Mouse (Mus musculus): ENCODE results near the gene Fbxl12. TPM values are rescaled to one million over a fixed set of nuclear protein-coding genes. Genes with fewer than 3 reads are reported as not detected.
A peak's percentile ranks its signal among the peaks of the same experiment; 100 is the strongest.

Gene Fbxl12
- total and polyA plus RNA-seq, 3 experiments = 7.9 to 25.6 (median 22.0) TPM

DNA sequence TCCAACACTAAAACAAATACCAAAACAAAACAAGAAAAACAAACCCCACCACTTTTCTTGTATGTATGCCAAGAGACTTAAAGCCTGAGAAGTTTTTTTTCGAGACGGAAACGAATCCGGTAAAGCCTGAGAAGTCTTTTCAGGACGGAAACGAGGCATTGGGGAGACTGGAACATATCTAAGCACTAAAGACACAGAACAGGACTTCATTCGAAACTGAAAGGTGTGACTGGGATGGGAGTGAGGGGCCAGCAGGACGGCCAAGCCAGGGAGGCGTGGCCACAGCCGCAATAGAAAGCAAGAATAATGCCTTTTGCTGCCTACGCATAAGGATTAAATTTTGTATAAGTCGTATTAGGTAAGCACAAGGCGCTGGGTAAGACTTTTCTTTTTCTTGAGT is 786 bp downstream of the Fbxl12 start:
- ATAC-seq (ENCODE audit: extremely low read depth, insufficient number of reproducible peaks, low FRiP score, poor library complexity, severe bottlenecking) = no peak
- no peaks in the 10 kb centered on the region for H3K9me3 ChIP-seq (replicated peaks)
- no peaks in the 10 kb centered on the region for H3K27me3 ChIP-seq (ENCODE audit: insufficient read depth, low read length)
- peak overlapping the region; percentile 92 for H3K4me3 ChIP-seq (ENCODE audit: low read depth, low read length)
- DNase-seq (ENCODE audit: low spot score) = no peak
- peaks cover 60% of the 10 kb centered on the region for H3K4me1 ChIP-seq (ENCODE audit: insufficient read depth, low read depth, low read length)
- H3K36me3 ChIP-seq (replicated peaks) = peaks cover 58% of the 10 kb centered on the region
- TF ChIP-seq CTCF (IDR thresholded peaks at IDR 0.05; ENCODE audit: low read depth, low read length) (no peak), GATA2 (IDR thresholded peaks at IDR 0.05; ENCODE audit: borderline replicate concordance, low read depth, low read length) (no peak), POLR2AphosphoS5 (IDR thresholded peaks at IDR 0.05; ENCODE audit: insufficient replicate concordance, low read depth, low read length) (no peak), TAL1 (conservative IDR thresholded peaks at IDR 0.05; ENCODE audit: low read depth, low read length) (no peak), GATA1 (IDR thresholded peaks at IDR 0.05; ENCODE audit: borderline replicate concordance, low read length) (no peak)

GRCm38 (mm10) chr9:20642896-20643466 is 1.6 kb downstream of the Fbxl12 start:
- H3K4me1 ChIP-seq (ENCODE audit: insufficient read depth, low read depth, low read length) = peaks cover 64% of the 10 kb centered on the region

GRCm38 (mm10) chr9:20642101-20642895 is 2.3 kb downstream of the Fbxl12 start, which contains the start of gene Ubl5:
Gene Ubl5, plus strand, starts transcription at chr9:20642878.
- peak; percentile 80 for DNase-seq (ENCODE audit: low spot score)
- no peaks in the 10 kb centered on the region for H3K27me3 ChIP-seq (ENCODE audit: insufficient read depth, low read length)
- ATAC-seq (ENCODE audit: extremely low read depth, insufficient number of reproducible peaks, low FRiP score, poor library complexity, severe bottlenecking) = peak; percentile 60
- no peaks in the 10 kb centered on the region for H3K9me3 ChIP-seq (replicated peaks)
- peaks cover 57% of the 10 kb centered on the region for H3K36me3 ChIP-seq (replicated peaks)
- H3K4me1 ChIP-seq (ENCODE audit: insufficient read depth, low read depth, low read length) = peaks cover 64% of the 10 kb centered on the region
- TF ChIP-seq CTCF (IDR thresholded peaks at IDR 0.05; ENCODE audit: low read depth, low read length) (no peak), TAL1 (conservative IDR thresholded peaks at IDR 0.05; ENCODE audit: low read depth, low read length) (no peak), POLR2AphosphoS5 (IDR thresholded peaks at IDR 0.05; ENCODE audit: insufficient replicate concordance, low read depth, low read length) (no peak), GATA1 (IDR thresholded peaks at IDR 0.05; ENCODE audit: borderline replicate concordance, low read length) (no peak), GATA2 (IDR thresholded peaks at IDR 0.05; ENCODE audit: borderline replicate concordance, low read depth, low read length) (no peak)
- peak within 1 kb of the TSS; percentile 92 for H3K4me3 ChIP-seq (ENCODE audit: low read depth, low read length)

More at GRCm38 (mm10) chr9:20642896-20643466, 1.6 kb downstream of the Fbxl12 start:
- Histone ChIP-seq H3K36me3 (replicated peaks) (peaks cover 58% of the 10 kb centered on the region), H3K9me3 (replicated peaks) (no peaks in the 10 kb centered on the region), H3K4me3 (ENCODE audit: low read depth, low read length) (peak overlapping the region; percentile 92), H3K27me3 (ENCODE audit: insufficient read depth, low read length) (no peaks in the 10 kb centered on the region)
- DNase-seq (ENCODE audit: low spot score) (peak; percentile 91), ATAC-seq (ENCODE audit: extremely low read depth, insufficient number of reproducible peaks, low FRiP score, poor library complexity, severe bottlenecking) (peak; percentile 82)
- no peak for TF ChIP-seq CTCF (IDR thresholded peaks at IDR 0.05; ENCODE audit: low read depth, low read length)
- TF ChIP-seq TAL1 (conservative IDR thresholded peaks at IDR 0.05; ENCODE audit: low read depth, low read length) = no peak

GRCm38 (mm10) chr9:20641501-20641900 is 3.1 kb downstream of the Fbxl12 start:
- H3K36me3 ChIP-seq (replicated peaks) = peaks cover 57% of the 10 kb centered on the region
- ATAC-seq (ENCODE audit: extremely low read depth, insufficient number of reproducible peaks, low FRiP score, poor library complexity, severe bottlenecking) = no peak
- peak overlapping the region; percentile 92 for H3K4me3 ChIP-seq (ENCODE audit: low read depth, low read length)
- DNase-seq (ENCODE audit: low spot score) = no peak
- H3K4me1 ChIP-seq (ENCODE audit: insufficient read depth, low read depth, low read length) = peaks cover 61% of the 10 kb centered on the region
- H3K27me3 ChIP-seq (ENCODE audit: insufficient read depth, low read length) = no peaks in the 10 kb centered on the region
- TF ChIP-seq CTCF (IDR thresholded peaks at IDR 0.05; ENCODE audit: low read depth, low read length) (no peak), POLR2AphosphoS5 (IDR thresholded peaks at IDR 0.05; ENCODE audit: insufficient replicate concordance, low read depth, low read length) (no peak), GATA1 (IDR thresholded peaks at IDR 0.05; ENCODE audit: borderline replicate concordance, low read length) (no peak), TAL1 (conservative IDR thresholded peaks at IDR 0.05; ENCODE audit: low read depth, low read length) (no peak), GATA2 (IDR thresholded peaks at IDR 0.05; ENCODE audit: borderline replicate concordance, low read depth, low read length) (no peak)
- no peaks in the 10 kb centered on the region for H3K9me3 ChIP-seq (replicated peaks)

DNA sequence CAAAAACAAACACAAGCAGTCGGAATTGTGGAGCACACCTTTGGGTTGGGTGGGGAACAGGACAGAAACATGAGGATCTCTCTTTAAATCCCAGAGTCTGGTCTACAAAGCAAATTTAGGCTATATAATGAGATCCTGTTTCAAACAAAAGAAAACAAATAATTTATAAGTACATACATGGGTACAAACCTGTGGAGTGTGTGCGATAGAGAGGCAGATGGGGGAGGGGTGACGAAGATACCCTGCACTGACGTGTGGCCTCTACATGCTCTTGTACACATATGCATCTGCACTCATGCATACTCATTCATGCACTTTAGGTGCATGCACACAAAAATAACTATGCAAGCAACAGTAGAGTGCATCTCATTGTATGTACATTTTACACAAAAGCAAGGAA is 5.1 kb downstream of the Fbxl12 start:
- Histone ChIP-seq H3K4me1 (ENCODE audit: insufficient read depth, low read depth, low read length) (peaks cover 52% of the 10 kb centered on the region), H3K36me3 (replicated peaks) (peaks cover 67% of the 10 kb centered on the region), H3K9me3 (replicated peaks) (no peaks in the 10 kb centered on the region), H3K4me3 (ENCODE audit: low read depth, low read length) (no peak overlapping the region), H3K27me3 (ENCODE audit: insufficient read depth, low read length) (no peaks in the 10 kb centered on the region)
- ATAC-seq (ENCODE audit: extremely low read depth, insufficient number of reproducible peaks, low FRiP score, poor library complexity, severe bottlenecking) (no peak), DNase-seq (ENCODE audit: low spot score) (no peak)
- TF ChIP-seq CTCF (IDR thresholded peaks at IDR 0.05; ENCODE audit: low read depth, low read length) (no peak), TAL1 (conservative IDR thresholded peaks at IDR 0.05; ENCODE audit: low read depth, low read length) (no peak), POLR2AphosphoS5 (IDR thresholded peaks at IDR 0.05; ENCODE audit: insufficient replicate concordance, low read depth, low read length) (no peak), GATA2 (IDR thresholded peaks at IDR 0.05; ENCODE audit: borderline replicate concordance, low read depth, low read length) (no peak), GATA1 (IDR thresholded peaks at IDR 0.05; ENCODE audit: borderline replicate concordance, low read length) (no peak)

DNA sequence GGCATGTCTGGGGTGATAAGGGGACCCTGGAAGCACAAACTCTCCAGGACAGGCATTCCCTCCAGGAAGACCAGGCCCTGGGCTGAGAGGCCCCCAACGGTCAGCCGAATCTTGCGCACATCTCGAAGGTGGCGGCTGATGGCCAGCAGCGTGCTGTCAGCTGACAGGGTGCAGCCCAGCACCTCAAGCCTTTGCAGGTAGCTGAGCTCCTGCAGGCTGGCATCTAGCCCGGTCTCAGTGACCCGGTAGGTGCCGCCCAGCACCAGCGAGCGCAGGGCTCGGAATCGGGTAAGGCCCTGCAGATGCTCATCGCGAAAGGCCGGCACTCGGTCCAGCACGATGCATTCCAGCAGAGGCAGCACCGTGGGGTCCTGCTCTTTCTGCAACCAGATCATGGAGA is 6.0 kb downstream of the Fbxl12 start:
- DNase-seq (ENCODE audit: low spot score) = no peak
- no peak for TF ChIP-seq GATA1 (IDR thresholded peaks at IDR 0.05; ENCODE audit: borderline replicate concordance, low read length)
- no peak for TF ChIP-seq TAL1 (conservative IDR thresholded peaks at IDR 0.05; ENCODE audit: low read depth, low read length)
- no peak for TF ChIP-seq POLR2AphosphoS5 (IDR thresholded peaks at IDR 0.05; ENCODE audit: insufficient replicate concordance, low read depth, low read length)
- no peak for TF ChIP-seq CTCF (IDR thresholded peaks at IDR 0.05; ENCODE audit: low read depth, low read length)
- no peak for TF ChIP-seq GATA2 (IDR thresholded peaks at IDR 0.05; ENCODE audit: borderline replicate concordance, low read depth, low read length)
- no peak overlapping the region for H3K4me3 ChIP-seq (ENCODE audit: low read depth, low read length)
- H3K9me3 ChIP-seq (replicated peaks) = no peaks in the 10 kb centered on the region
- ATAC-seq (ENCODE audit: extremely low read depth, insufficient number of reproducible peaks, low FRiP score, poor library complexity, severe bottlenecking) = no peak
- no peaks in the 10 kb centered on the region for H3K27me3 ChIP-seq (ENCODE audit: insufficient read depth, low read length)
- peaks cover 48% of the 10 kb centered on the region for H3K4me1 ChIP-seq (ENCODE audit: insufficient read depth, low read depth, low read length)
- peaks cover 69% of the 10 kb centered on the region for H3K36me3 ChIP-seq (replicated peaks)
